Mouse (Mus musculus) neural tube, embryonic 13.5 days (tissue): ENCODE measurements around the gene Setmar. TPM values are rescaled to one million over a fixed set of nuclear protein-coding genes. Genes with fewer than 3 reads are reported as not detected.
"Not testable (repeated sequence)": the region's sequence is repeated elsewhere in the genome, so short reads cannot be mapped to it uniquely, and the experiment has no call there.

Experiments
- ATAC-seq: fragments of 200-750 bp; cut with Nextera tagmentation; 2 replicates; pipeline ENCODE4 v1.8.0; 2017; ENCODE audit warnings: low read depth, mild to moderate bottlenecking, moderate TSS enrichment, moderate library complexity
- H3K27ac ChIP-seq: fragments of 300-500 bp; sonication (generic); replicated peaks from 2 replicates; pipeline ENCODE4 v1.5.1; 2015; ENCODE audit warnings: moderate library complexity, mild to moderate bottlenecking, inconsistent platforms
- H3K27me3 ChIP-seq: fragments of 300-500 bp; sonication (generic); 2 replicates; pipeline ENCODE4 v1.6.1; 2015; ENCODE audit warnings: mild to moderate bottlenecking, inconsistent platforms
- H3K36me3 ChIP-seq: fragments of 300-500 bp; sonication (generic); 2 replicates; pipeline ENCODE4 v1.6.1; 2015; ENCODE audit warnings: mild to moderate bottlenecking, inconsistent platforms
- H3K4me1 ChIP-seq: fragments of 300-500 bp; sonication (generic); replicated peaks from 2 replicates; pipeline ENCODE4 v1.6.1; 2015; ENCODE audit warnings: inconsistent platforms
- H3K4me2 ChIP-seq: fragments of 300-500 bp; sonication (generic); 2 replicates; pipeline ENCODE4 v1.6.1; 2015; ENCODE audit warnings: inconsistent platforms, mild to moderate bottlenecking, moderate library complexity
- H3K4me3 ChIP-seq: fragments of 300-500 bp; sonication (generic); 2 replicates; pipeline ENCODE4 v1.5.1; 2015; ENCODE audit warnings: mild to moderate bottlenecking, inconsistent platforms
- H3K9ac ChIP-seq: fragments of 300-500 bp; sonication (generic); 2 replicates; pipeline ENCODE4 v1.6.1; 2015; ENCODE audit warnings: moderate library complexity, mild to moderate bottlenecking, inconsistent platforms
- H3K9me3 ChIP-seq: fragments of 300-500 bp; sonication (generic); 2 replicates; pipeline ENCODE4 v1.6.1; 2016; ENCODE audit warnings: inconsistent platforms
- whole genome bisulfite sequencing: fragments of 180-500 bp; shearing (Covaris S2); methylation state at CpG from one replicate; pipeline ENCODE4 v1.1.7; 2015; 5-methylcytosine and 5-hydroxymethylcytosine counted together
- polyA plus RNA-seq: library from polyadenylated mRNA; unstranded; fragments of >200 nt; fragmentation: Nextera tagmentation; extraction: Ambion mirVana; gene quantifications from 2 replicates; pipeline ENCODE4 v1.2.1, GENCODE M21; 2015

The Setmar gene
- polyA plus RNA-seq: 7.3 and 8.7 TPM in 2 replicates

DNA sequence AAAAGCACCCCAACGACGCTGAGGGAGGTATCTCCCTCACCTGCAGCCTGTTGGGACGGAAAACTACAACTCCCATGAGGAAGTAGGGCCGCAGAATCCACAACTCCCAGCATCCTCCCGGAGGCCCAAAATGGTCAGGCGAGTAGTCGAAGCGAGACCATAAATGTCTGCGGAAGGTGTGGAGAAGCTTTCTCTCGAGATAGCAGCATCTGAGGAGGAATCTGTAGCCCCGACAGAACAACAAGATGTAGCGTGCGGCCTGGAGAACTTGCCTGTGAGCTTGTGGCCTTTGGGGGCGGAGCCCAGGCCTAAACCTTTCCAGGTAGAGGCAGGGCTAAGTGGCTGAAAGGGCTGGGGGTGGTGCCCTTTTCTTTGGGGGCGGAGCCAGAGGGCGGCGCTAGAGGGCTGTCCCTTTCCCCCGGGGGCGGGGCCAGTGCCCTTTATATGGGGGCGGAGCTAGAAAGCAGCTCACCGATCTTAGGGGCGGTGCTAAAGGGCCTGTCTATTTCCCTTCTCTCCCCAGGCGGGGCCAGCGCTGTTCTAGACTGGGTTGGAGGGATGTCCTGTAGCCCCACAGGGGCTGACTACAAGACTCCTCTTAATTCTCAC is at the start of gene Setmar:
TSS of gene Setmar (plus strand) at position 128 of the 609 bp plus-strand sequence.
- no peaks in the 10 kb centered on the region for H3K27me3 ChIP-seq
- H3K9ac ChIP-seq: peak within 1 kb of the TSS; percentile 72
- peak; percentile 98 for ATAC-seq
- H3K36me3 ChIP-seq: 0 out of 2 replicates have a peak, but pooled peaks cover under 1% of the 10 kb centered on the region
- H3K4me1 ChIP-seq: peaks cover 3% of the 10 kb centered on the region; the same call in 1 of the 2 replicates
- peak within 1 kb of the TSS; percentile 57 for H3K4me2 ChIP-seq
- no peaks in the 10 kb centered on the region for H3K9me3 ChIP-seq
- H3K4me3 ChIP-seq: peak within 1 kb of the TSS; percentile 48
- WGBS: under 1% methylated on average over 24 of the region's 24 CpGs
- H3K27ac ChIP-seq: peak within 1 kb of the TSS; percentile 88

DNA sequence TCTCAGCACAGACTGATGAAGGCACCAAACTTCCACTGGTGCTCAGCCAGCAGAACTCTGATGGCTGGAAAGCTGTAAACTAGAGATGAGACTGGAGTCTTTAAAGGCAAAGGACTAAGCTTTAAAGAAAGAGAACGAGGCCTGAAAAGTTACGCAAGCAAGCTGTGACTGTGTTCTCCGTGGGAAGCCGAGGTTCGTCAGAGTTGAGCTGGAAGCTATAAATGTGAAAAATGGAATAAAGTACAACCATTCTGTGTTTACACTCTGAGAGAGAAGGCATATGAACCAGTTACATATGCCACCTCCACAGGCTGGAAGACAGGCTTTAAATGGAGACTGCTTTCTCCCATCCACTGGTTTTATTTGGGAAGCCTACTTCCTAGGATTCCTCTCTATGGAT is 43.2 kb upstream of the Setmar start:
- H3K9me3 ChIP-seq: no peaks in the 10 kb centered on the region
- no peaks in the 10 kb centered on the region for H3K27me3 ChIP-seq
- no peaks in the 10 kb centered on the region for H3K4me1 ChIP-seq
- no peak overlapping the region for H3K27ac ChIP-seq
- no peak for ATAC-seq
- 89% methylated on average over 5 of the region's 5 CpGs for WGBS
- H3K36me3 ChIP-seq: no peaks in the 10 kb centered on the region
- no peak overlapping the region for H3K9ac ChIP-seq
- H3K4me2 ChIP-seq: no peak overlapping the region
- no peak overlapping the region for H3K4me3 ChIP-seq

DNA sequence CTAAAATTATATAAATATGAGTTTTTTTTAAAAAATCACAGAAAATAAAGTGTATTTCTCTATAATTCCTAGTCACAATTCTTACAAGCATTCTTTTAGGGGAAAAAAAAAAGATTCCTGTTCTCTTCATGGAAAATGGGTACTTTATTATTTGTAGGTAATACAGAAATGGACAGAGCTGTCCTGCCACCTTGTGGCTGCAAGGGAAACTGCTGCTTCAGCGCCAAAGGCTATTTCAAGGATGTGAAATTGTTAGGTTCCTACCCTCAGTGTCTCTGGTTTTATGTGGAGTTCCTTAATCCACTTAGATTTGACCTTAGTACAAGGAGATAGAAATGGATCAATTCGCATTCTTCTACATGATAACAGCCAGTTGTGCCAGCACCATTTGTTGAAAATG is 9.8 kb upstream of the Setmar start:
- H3K9ac ChIP-seq, H3K4me2 ChIP-seq, ATAC-seq, H3K27ac ChIP-seq, H3K36me3 ChIP-seq, H3K4me3 ChIP-seq, H3K4me1 ChIP-seq, H3K27me3 ChIP-seq, H3K9me3 ChIP-seq: not testable (repeated sequence)
- WGBS: 1% methylated on average over 2 of the region's 2 CpGs

DNA sequence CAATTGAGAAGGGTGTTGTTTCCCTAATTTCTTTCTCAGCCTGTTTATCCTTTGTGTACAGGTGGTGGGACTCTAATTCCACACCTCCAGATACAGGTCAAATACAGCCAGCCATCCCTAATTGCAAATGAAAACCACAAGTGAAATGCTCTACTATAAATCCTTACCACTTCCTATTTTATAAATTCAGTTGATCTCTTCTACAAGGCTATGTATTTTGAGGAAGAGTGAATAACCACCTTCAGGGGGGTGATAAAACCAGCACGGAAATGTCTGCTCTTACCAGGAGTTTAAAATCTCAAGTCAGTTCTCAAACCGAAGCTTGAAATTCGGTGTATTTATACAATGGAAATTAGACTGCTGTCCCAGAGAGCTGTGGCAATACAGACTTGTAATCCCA is 8.9 kb upstream of the Setmar start:
- H3K27ac ChIP-seq: no peak overlapping the region
- no peak overlapping the region for H3K4me2 ChIP-seq
- H3K4me3 ChIP-seq: no peak overlapping the region
- H3K4me1 ChIP-seq: no peaks in the 10 kb centered on the region; the same call in 1 of the 2 replicates
- ATAC-seq: no peak
- WGBS: 79% methylated on average over 3 of the region's 3 CpGs
- no peaks in the 10 kb centered on the region for H3K27me3 ChIP-seq
- H3K9me3 ChIP-seq: no peaks in the 10 kb centered on the region
- H3K9ac ChIP-seq: no peak overlapping the region
- no peaks in the 10 kb centered on the region for H3K36me3 ChIP-seq

DNA sequence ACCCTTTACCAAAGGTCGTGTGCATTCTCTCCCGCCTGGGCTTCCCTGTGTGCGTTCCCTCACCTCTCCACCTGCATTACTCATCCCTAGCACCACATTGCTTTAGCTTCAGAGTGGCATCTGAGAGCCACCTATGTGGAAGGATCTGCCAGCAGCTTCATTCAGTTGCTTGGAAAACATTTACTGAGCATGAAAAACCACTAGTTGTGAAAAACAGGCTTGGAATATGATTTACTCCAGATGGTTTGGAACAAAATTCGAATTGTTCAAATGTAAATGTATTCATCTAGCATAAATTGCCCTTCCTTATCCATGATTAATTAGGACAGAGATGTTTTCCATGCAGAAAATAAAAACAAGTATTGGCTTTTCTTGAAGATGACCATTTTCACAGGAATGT is 7.5 kb upstream of the Setmar start:
- Histone ChIP-seq H3K4me1 (no peaks in the 10 kb centered on the region; the same call in 1 of the 2 replicates), H3K27me3 (no peaks in the 10 kb centered on the region), H3K27ac (no peak overlapping the region), H3K4me2 (no peak overlapping the region), H3K9me3 (no peaks in the 10 kb centered on the region), H3K36me3 (no peaks in the 10 kb centered on the region), H3K9ac (no peak overlapping the region), H3K4me3 (no peak overlapping the region)
- ATAC-seq: no peak
- 61% methylated on average over 4 of the region's 4 CpGs for WGBS

DNA sequence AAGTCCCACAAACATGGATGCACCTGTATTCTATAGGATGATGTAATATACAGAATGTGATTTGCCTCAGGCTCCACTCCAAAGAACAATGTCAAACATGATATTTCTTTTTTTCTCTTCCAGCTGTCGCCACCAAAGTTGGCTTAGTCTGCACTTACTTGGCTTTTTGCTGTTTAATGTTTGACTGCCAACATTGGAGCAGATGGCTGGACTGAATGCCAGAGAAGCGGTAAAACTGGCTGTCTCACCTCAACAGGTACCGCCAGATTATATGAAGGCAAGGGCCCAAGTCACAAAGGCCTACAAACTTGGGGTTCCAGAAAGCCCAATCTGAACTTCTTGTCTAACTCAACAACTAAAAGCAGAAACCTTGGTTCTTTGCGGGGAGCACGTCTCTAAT is 6.8 kb upstream of the Setmar start:
- H3K27me3 ChIP-seq: no peaks in the 10 kb centered on the region
- no peak overlapping the region for H3K9ac ChIP-seq
- no peak overlapping the region for H3K4me2 ChIP-seq
- no peaks in the 10 kb centered on the region; the same call in 1 of the 2 replicates for H3K4me1 ChIP-seq
- H3K9me3 ChIP-seq: no peaks in the 10 kb centered on the region
- ATAC-seq: no peak
- H3K4me3 ChIP-seq: no peak overlapping the region
- WGBS: 90% methylated on average over 5 of the region's 5 CpGs
- H3K27ac ChIP-seq: no peak overlapping the region
- H3K36me3 ChIP-seq: no peaks in the 10 kb centered on the region

DNA sequence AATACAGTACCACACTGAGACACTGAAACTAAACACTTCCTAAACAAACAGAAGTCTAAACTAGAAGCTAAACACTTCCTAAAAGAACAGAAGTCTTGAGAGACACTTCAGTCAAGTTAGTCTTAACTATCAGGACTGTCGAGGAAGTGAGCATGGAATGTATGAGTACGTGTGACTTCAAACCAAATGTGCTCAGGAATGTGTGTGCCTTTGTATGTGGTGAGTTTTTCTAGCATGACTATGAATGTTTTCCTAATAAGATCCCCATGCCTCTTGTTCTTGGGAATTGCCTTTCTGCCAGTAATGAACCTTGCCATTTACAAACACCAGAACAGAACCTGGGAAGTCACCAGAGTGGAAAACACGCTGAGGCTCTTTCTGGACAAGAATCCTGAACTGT is 3.7 kb upstream of the Setmar start:
- Histone ChIP-seq H3K4me3 (no peak overlapping the region), H3K9ac (no peak overlapping the region), H3K27ac (no peak overlapping the region), H3K27me3 (no peaks in the 10 kb centered on the region), H3K4me2 (no peak overlapping the region), H3K36me3 (no peaks in the 10 kb centered on the region), H3K4me1 (peaks cover 3% of the 10 kb centered on the region; the same call in 1 of the 2 replicates), H3K9me3 (no peaks in the 10 kb centered on the region)
- WGBS: 81% methylated on average over 3 of the region's 3 CpGs
- no peak for ATAC-seq

DNA sequence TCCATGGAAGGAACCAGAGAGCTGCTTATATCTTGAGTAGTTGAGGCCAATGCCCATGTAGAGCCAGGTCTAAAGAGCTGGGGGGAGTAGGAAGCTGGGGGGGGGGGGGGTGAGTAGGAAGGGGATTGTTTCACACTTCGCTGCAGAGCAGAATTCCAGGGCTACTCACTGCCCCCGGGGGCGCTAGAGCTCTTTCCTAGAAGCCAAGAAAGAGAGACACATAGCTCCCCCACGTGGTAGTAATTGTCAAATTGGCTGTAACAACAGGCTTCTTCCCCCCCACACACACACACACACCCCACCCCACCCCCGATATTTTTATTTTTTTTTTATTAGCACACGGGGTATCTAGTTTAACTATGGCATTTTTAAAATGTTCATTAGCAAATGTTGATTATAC is 738 bp downstream of the Setmar start:
- peaks cover 3% of the 10 kb centered on the region; the same call in 1 of the 2 replicates for H3K4me1 ChIP-seq
- no peaks in the 10 kb centered on the region for H3K27me3 ChIP-seq
- peak overlapping the region; percentile 72 for H3K9ac ChIP-seq
- ATAC-seq: no peak
- H3K27ac ChIP-seq: peak overlapping the region; percentile 88
- peak overlapping the region; percentile 57 for H3K4me2 ChIP-seq
- H3K36me3 ChIP-seq: 0 out of 2 replicates have a peak, but pooled peaks cover 4% of the 10 kb centered on the region
- H3K9me3 ChIP-seq: no peaks in the 10 kb centered on the region
- WGBS: 11% methylated on average over 6 of the region's 6 CpGs
- H3K4me3 ChIP-seq: peak overlapping the region; percentile 48

DNA sequence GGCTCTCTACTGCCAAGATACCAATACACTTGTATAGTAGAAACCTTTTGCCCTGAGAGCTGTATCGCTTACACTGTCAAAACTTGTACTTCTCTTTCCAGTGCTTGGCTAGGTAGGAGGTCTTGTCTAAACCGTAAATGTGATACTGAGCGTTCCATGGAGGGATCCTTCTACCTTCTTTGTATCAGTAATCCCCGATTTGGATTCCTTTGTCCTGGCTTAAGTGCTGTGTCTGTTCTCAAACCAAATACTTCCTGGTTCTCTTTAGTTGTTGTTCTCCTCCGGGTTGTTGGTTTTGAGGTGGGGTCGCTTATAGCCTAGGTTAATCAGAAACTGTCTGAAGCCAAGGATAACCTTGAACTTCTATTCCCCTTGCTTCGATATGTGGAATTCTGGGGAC is 6.1 kb downstream of the Setmar start:
- H3K27ac ChIP-seq: no peak overlapping the region
- H3K4me3 ChIP-seq: no peak overlapping the region
- 0 out of 2 replicates have a peak, but pooled peaks cover 4% of the 10 kb centered on the region for H3K9me3 ChIP-seq
- ATAC-seq: no peak
- H3K4me1 ChIP-seq: no peaks in the 10 kb centered on the region
- peaks cover 19% of the 10 kb centered on the region for H3K36me3 ChIP-seq
- 93% methylated on average over 7 of the region's 7 CpGs for WGBS
- no peak overlapping the region for H3K9ac ChIP-seq
- no peak overlapping the region for H3K4me2 ChIP-seq
- no peaks in the 10 kb centered on the region for H3K27me3 ChIP-seq

DNA sequence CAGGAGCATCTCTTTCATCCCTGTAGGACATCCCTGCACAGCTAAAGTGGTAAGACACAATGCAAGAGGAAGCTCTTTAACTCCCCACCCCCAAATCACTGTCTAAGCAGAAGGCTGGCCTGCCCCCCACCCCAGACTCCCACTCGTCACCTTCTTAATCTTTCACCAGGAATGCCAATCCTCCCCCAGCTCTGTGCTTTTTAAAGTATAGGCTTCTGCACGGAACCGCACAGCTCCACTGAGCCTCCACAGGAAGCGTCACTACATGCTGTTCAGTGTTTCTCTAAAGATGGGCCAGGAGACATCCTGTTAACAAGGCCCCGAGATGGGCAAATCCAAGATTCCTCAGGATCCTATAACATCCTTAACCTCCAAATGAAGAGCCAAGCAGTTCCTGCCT is 8.2 kb downstream of the Setmar start:
- no peaks in the 10 kb centered on the region for H3K27me3 ChIP-seq
- H3K9me3 ChIP-seq: 0 out of 2 replicates have a peak, but pooled peaks cover 4% of the 10 kb centered on the region
- H3K36me3 ChIP-seq: peaks cover 28% of the 10 kb centered on the region
- no peak overlapping the region for H3K4me3 ChIP-seq
- WGBS: 87% methylated on average over 5 of the region's 5 CpGs
- no peak overlapping the region for H3K9ac ChIP-seq
- no peak overlapping the region for H3K27ac ChIP-seq
- no peak for ATAC-seq
- no peaks in the 10 kb centered on the region for H3K4me1 ChIP-seq
- H3K4me2 ChIP-seq: no peak overlapping the region

DNA sequence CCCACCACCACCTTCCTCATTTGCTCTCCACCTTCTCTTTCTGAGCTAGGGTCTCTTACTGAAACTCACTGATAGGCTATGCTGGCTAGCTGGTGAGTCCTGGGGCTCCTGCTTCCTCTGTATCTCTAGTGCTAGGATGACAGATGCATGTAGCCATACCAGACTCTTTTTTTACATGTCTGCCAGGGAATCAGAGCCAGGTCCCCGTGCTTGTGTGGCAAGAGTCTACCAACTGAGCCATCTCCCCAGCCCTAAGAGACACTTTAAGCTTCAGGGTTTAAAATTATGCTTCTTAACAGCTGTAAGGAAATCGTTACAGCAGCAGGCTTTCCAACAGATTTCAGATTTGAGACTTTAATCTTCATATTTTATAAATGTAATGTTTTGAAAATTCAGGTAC is 9.1 kb downstream of the Setmar start:
- H3K9me3 ChIP-seq: 0 out of 2 replicates have a peak, but pooled peaks cover 4% of the 10 kb centered on the region
- peaks cover 28% of the 10 kb centered on the region for H3K36me3 ChIP-seq
- no peak overlapping the region for H3K9ac ChIP-seq
- no peak overlapping the region for H3K4me3 ChIP-seq
- H3K27me3 ChIP-seq: no peaks in the 10 kb centered on the region
- 100% methylated on average over 2 of the region's 2 CpGs for WGBS
- H3K27ac ChIP-seq: no peak overlapping the region
- H3K4me2 ChIP-seq: no peak overlapping the region
- ATAC-seq: no peak
- H3K4me1 ChIP-seq: no peaks in the 10 kb centered on the region

DNA sequence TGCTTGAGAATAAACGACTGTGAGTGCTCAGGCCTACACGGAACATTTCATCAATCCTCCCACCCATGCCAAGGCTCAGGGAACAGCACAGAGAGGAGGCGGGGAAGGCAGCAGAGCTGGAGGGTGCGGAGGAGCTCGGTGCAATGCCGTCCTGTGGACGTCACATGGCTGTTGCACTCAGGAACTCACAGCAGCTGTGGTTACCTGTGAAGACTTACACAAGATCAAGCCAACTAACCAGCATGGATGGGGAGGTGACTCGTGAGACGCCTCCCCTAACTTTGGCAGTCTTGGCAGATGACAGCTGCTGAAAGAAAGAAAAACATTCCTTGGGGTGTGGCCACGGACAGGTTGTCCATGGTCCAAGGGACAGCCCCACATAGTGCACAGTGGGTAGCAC is 9.8 kb downstream of the Setmar start:
- Histone ChIP-seq H3K4me3 (no peak overlapping the region), H3K27me3 (no peaks in the 10 kb centered on the region), H3K9me3 (0 out of 2 replicates have a peak, but pooled peaks cover 4% of the 10 kb centered on the region), H3K9ac (no peak overlapping the region), H3K4me1 (no peaks in the 10 kb centered on the region), H3K4me2 (no peak overlapping the region), H3K36me3 (peaks cover 28% of the 10 kb centered on the region), H3K27ac (no peak overlapping the region)
- 95% methylated on average over 10 of the region's 10 CpGs for WGBS
- no peak for ATAC-seq

DNA sequence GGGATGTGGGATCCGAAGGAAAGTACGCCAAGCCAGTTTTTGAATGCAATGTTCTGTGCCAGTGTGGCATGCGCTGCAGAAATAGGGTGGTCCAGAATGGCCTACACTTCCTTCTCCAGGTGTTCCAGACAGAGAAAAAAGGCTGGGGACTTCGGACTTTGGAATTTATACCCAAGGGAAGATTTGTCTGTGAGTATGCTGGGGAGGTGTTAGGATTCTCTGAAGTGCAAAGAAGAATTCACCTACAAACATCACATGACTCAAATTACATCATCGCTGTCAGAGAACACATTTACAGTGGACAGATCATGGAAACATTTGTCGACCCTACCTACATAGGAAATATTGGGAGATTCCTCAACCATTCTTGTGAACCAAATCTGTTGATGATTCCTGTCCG is 11.0 kb downstream of the Setmar start:
- Histone ChIP-seq H3K36me3 (peaks cover 24% of the 10 kb centered on the region), H3K4me3 (no peak overlapping the region), H3K9me3 (0 out of 2 replicates have a peak, but pooled peaks cover 4% of the 10 kb centered on the region), H3K4me1 (no peaks in the 10 kb centered on the region), H3K9ac (no peak overlapping the region), H3K27ac (no peak overlapping the region), H3K27me3 (no peaks in the 10 kb centered on the region), H3K4me2 (no peak overlapping the region)
- 94% methylated on average over 7 of the region's 7 CpGs for WGBS
- no peak for ATAC-seq
